Mouse (Mus musculus): ENCODE data around the gene Hnrnpab.

DNA sequence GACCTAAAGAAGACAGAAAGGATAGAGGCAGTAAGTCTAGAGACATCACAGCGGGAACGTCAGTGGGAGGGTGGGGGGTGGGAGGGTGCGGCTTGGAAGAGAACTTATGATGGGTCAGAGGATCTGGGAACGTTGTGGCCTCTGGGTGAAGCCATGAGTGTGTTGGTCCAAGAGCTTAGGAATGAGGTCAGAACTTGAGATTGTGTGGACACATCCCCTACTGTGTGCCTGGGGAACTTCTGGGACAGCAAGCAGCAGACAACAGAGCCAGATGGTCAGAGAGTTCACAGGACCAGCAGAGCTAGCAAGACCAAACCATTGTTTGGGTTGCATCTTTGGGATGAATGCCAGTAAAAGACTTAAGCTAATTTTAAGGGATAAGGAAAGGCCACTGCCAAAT, 37.8 kb downstream of the Hnrnpab start:
- TF ChIP-seq POLR2A (IDR thresholded peaks at IDR 0.05; ENCODE audit: extremely low read depth, insufficient read depth, low read length): no peak
- TF ChIP-seq CTCF (IDR thresholded peaks at IDR 0.05; ENCODE audit: low read depth, low read length): no peak
